Mouse (Mus musculus) forebrain, postnatal 0 days (tissue): Measurements from ENCODE around the gene Nrtn. TPM values are rescaled to one million over a fixed set of nuclear protein-coding genes. Genes with fewer than 3 reads are reported as not detected.

Experiments used
- ATAC-seq: fragments of 200-750 bp; cut with Nextera tagmentation; 2 replicates; pipeline ENCODE4 v1.8.0; 2017; ENCODE audit warnings: mild to moderate bottlenecking, moderate library complexity
- DNase-seq: peaks from one replicate; pipeline ENCODE4 v3.0.0-alpha.2; 2015
- H3K27ac ChIP-seq: fragments of 300-500 bp; sonication (generic); 2 replicates; pipeline ENCODE4 v1.5.1; 2014; ENCODE audit warnings: low read depth, mild to moderate bottlenecking, antibody characterized with exemption, low read length, moderate library complexity, mixed read lengths
- H3K27me3 ChIP-seq: fragments of 300-500 bp; sonication (generic); 2 replicates; pipeline ENCODE4 v1.6.1; 2014; ENCODE audit warnings: mild to moderate bottlenecking, low read length, mixed read lengths; ENCODE audit not compliant: insufficient read depth
- H3K36me3 ChIP-seq: fragments of 300-500 bp; sonication (generic); 2 replicates; pipeline ENCODE4 v1.6.1; 2014; ENCODE audit warnings: mild to moderate bottlenecking, moderate library complexity; ENCODE audit not compliant: insufficient read depth
- H3K4me1 ChIP-seq: fragments of 300-500 bp; sonication (generic); 2 replicates; pipeline ENCODE4 v1.6.1; 2014; ENCODE audit warnings: antibody characterized with exemption; ENCODE audit not compliant: insufficient read depth
- H3K4me2 ChIP-seq: fragments of 300-500 bp; sonication (generic); 2 replicates; pipeline ENCODE4 v1.6.1; 2014; ENCODE audit warnings: low read depth, mild to moderate bottlenecking, moderate library complexity
- H3K4me3 ChIP-seq: fragments of 300-500 bp; sonication (generic); 2 replicates; pipeline ENCODE4 v1.5.1; 2014; ENCODE audit warnings: low read depth, low read length, mixed read lengths
- H3K9ac ChIP-seq: fragments of 300-500 bp; sonication (generic); 2 replicates; pipeline ENCODE4 v1.6.1; 2014; ENCODE audit warnings: mild to moderate bottlenecking
- H3K9me3 ChIP-seq: fragments of 300-500 bp; sonication (generic); 2 replicates; pipeline ENCODE4 v1.6.1; 2016; ENCODE audit warnings: low read length
- CTCF ChIP-seq: sonication (generic); IDR thresholded peaks from 2 replicates; pipeline ENCODE4 v1.5.1; 2016; ENCODE audit warnings: antibody characterized with exemption, control low read depth, low read depth
- WGBS: fragments of 180-500 bp; shearing (Covaris S2); extraction: QIAGEN DNeasy Blood & Tissue Kit; methylation state at CpG from one replicate; pipeline ENCODE4 v1.1.7; 2014; 5-methylcytosine and 5-hydroxymethylcytosine counted together
- polyA plus RNA-seq: library from polyadenylated mRNA; unstranded; fragments of >200 nt; fragmentation: Nextera tagmentation; extraction: Ambion mirVana; gene quantifications from 2 replicates; pipeline ENCODE4 v1.2.1, GENCODE M21; 2015
- total RNA-seq: library from RNA; depleted of rRNA; stranded (reverse); fragments of >200 nt; gene quantifications from 2 replicates; pipeline ENCODE4 v1.2.3, GENCODE M21; 2014

Gene Nrtn
- total and polyA plus RNA-seq, 2 experiments from 2014 or later = 1.9 to 2.8 TPM

GRCm38 (mm10) chr17:56723419-56724161 lies 33.7 kb downstream of the Nrtn start:
- DNase-seq (no peak), ATAC-seq (no peak)
- 82% methylated on average over 11 of the region's 11 CpGs for WGBS
- H3K4me3 ChIP-seq = no peak overlapping the region
- no peaks in the 10 kb centered on the region for H3K9me3 ChIP-seq
- H3K36me3 ChIP-seq = peaks cover 27% of the 10 kb centered on the region
- TF ChIP-seq CTCF = no peak; the same call in 1 of the 2 replicates
- no peak overlapping the region for H3K27ac ChIP-seq
- no peaks in the 10 kb centered on the region for H3K27me3 ChIP-seq
- peaks cover 7% of the 10 kb centered on the region; the same call in 1 of the 2 replicates for H3K4me1 ChIP-seq
- no peak overlapping the region for H3K4me2 ChIP-seq
- no peak overlapping the region for H3K9ac ChIP-seq

- no peak for DNase-seq
- 89% methylated on average over 5 of the region's 5 CpGs for WGBS
- no peak overlapping the region for H3K27ac ChIP-seq
- peaks cover 13% of the 10 kb centered on the region; the same call in 1 of the 2 replicates for H3K4me1 ChIP-seq
- no peaks in the 10 kb centered on the region for H3K9me3 ChIP-seq
- H3K4me3 ChIP-seq = no peak overlapping the region
- no peak for TF ChIP-seq CTCF
- H3K9ac ChIP-seq = no peak overlapping the region
- no peak for ATAC-seq
- peaks cover 27% of the 10 kb centered on the region for H3K36me3 ChIP-seq
- H3K4me2 ChIP-seq = no peak overlapping the region
- no peaks in the 10 kb centered on the region for H3K27me3 ChIP-seq
Observed at GRCm38 (mm10) chr17:56722441-56722840, 34.9 kb downstream of the Nrtn start.

GRCm38 (mm10) chr17:56717363-56718058 lies 39.8 kb downstream of the Nrtn start, which contains the start of the genes Ndufa11 and Vmac:
Gene Ndufa11 (plus strand): TSS chr17:56717767.
Gene Vmac (minus strand): TSS chr17:56718022.
- Histone ChIP-seq H3K4me3 (peak within 1 kb of the TSS; percentile 72), H3K9ac (peak within 1 kb of the TSS; percentile 90), H3K9me3 (no peaks in the 10 kb centered on the region), H3K27me3 (no peaks in the 10 kb centered on the region), H3K36me3 (peaks cover 22% of the 10 kb centered on the region), H3K4me2 (peak within 1 kb of the TSS; percentile 68), H3K27ac (peak within 1 kb of the TSS; percentile 87), H3K4me1 (peaks cover 18% of the 10 kb centered on the region)
- TF ChIP-seq CTCF = no peak
- WGBS = under 1% methylated on average over 59 of the region's 59 CpGs
- ATAC-seq (peak; percentile 75), DNase-seq (peak; percentile 99)

- peak overlapping the region; percentile 87 for H3K27ac ChIP-seq
- 3% methylated on average over 55 of the region's 55 CpGs for WGBS
- peak overlapping the region; percentile 72 for H3K4me3 ChIP-seq
- H3K4me2 ChIP-seq = peak overlapping the region; percentile 68
- H3K36me3 ChIP-seq = peaks cover 22% of the 10 kb centered on the region
- DNase-seq (peak; percentile 100), ATAC-seq (peak; percentile 94)
- no peaks in the 10 kb centered on the region for H3K27me3 ChIP-seq
- peaks cover 18% of the 10 kb centered on the region for H3K4me1 ChIP-seq
- H3K9me3 ChIP-seq = no peaks in the 10 kb centered on the region
- H3K9ac ChIP-seq = peak overlapping the region; percentile 90
- TF ChIP-seq CTCF = no peak
Observed at GRCm38 (mm10) chr17:56716655-56717362, 40.5 kb downstream of the Nrtn start.

- Histone ChIP-seq H3K4me2 (peak overlapping the region; percentile 68), H3K4me1 (peaks cover 18% of the 10 kb centered on the region)
- no peak for ATAC-seq
Observed at GRCm38 (mm10) chr17:56715914-56716654, 41.2 kb downstream of the Nrtn start.

GRCm38 (mm10) chr17:56715360-56715759 lies 42.0 kb downstream of the Nrtn start:
- WGBS = 69% methylated on average over 11 of the region's 11 CpGs
- Histone ChIP-seq H3K9me3 (no peaks in the 10 kb centered on the region), H3K4me3 (no peak overlapping the region), H3K9ac (peak overlapping the region; percentile 74; the same call in 1 of the 2 replicates), H3K4me1 (peaks cover 18% of the 10 kb centered on the region), H3K4me2 (peak overlapping the region; percentile 68; the same call in 1 of the 2 replicates), H3K36me3 (peaks cover 28% of the 10 kb centered on the region), H3K27ac (no peak overlapping the region), H3K27me3 (no peaks in the 10 kb centered on the region)
- DNase-seq (no peak), ATAC-seq (no peak)
- no peak for TF ChIP-seq CTCF

More at GRCm38 (mm10) chr17:56715914-56716654, 41.2 kb downstream of the Nrtn start:
- no peak for TF ChIP-seq CTCF
- no peak for DNase-seq
- WGBS = 25% methylated on average over 22 of the region's 22 CpGs
- Histone ChIP-seq H3K27me3 (no peaks in the 10 kb centered on the region), H3K36me3 (peaks cover 23% of the 10 kb centered on the region), H3K9ac (peak overlapping the region; percentile 74), H3K27ac (peak overlapping the region; percentile 87), H3K9me3 (no peaks in the 10 kb centered on the region), H3K4me3 (peak overlapping the region; percentile 72)
